Mouse (Mus musculus) liver, adult 2 months (tissue): ENCODE results near the gene Tns2. TPM values are rescaled to one million over a fixed set of nuclear protein-coding genes. Genes with fewer than 3 reads are reported as not detected.

Experiments used
- DNase-seq: peaks from one replicate; pipeline ENCODE4 v3.0.0-alpha.2; 2011; ENCODE audit warnings: low read depth, low spot score; ENCODE audit errors: extremely low read depth
- H3K27ac ChIP-seq: fragments of 200-500 bp; replicated peaks from 2 replicates; pipeline ENCODE4 v1.5.1; 2012; ENCODE audit warnings: low read depth, mild to moderate bottlenecking, control low read depth, inconsistent platforms, low read length; ENCODE audit not compliant: insufficient read depth
- H3K27me3 ChIP-seq: fragments of 200-500 bp; 2 replicates; pipeline ENCODE4 v1.6.1; 2012; ENCODE audit warnings: mild to moderate bottlenecking, moderate library complexity, low read length, inconsistent platforms; ENCODE audit not compliant: control insufficient read depth, insufficient read depth
- H3K36me3 ChIP-seq: fragments of 200-500 bp; 2 replicates; pipeline ENCODE4 v1.6.1; 2012; ENCODE audit warnings: low read length, inconsistent platforms; ENCODE audit not compliant: control insufficient read depth, insufficient read depth
- H3K4me1 ChIP-seq: fragments of 200-500 bp; 2 replicates; pipeline ENCODE4 v1.6.1; 2011; ENCODE audit warnings: low read length; ENCODE audit not compliant: control insufficient read depth, insufficient read depth
- H3K4me3 ChIP-seq: fragments of 200-500 bp; 2 replicates; pipeline ENCODE4 v1.5.1; 2011; ENCODE audit warnings: low read depth, mild to moderate bottlenecking, control low read depth, low read length, moderate library complexity; ENCODE audit not compliant: insufficient read depth
- H3K79me2 ChIP-seq: fragments of 200-500 bp; 2 replicates; pipeline ENCODE4 v1.6.1; 2012; ENCODE audit warnings: inconsistent platforms, mild to moderate bottlenecking, low read length, moderate library complexity; ENCODE audit not compliant: control insufficient read depth, insufficient read depth
- H3K9ac ChIP-seq: fragments of 200-500 bp; 2 replicates; pipeline ENCODE4 v1.6.1; 2012; ENCODE audit warnings: low read depth, mild to moderate bottlenecking, control low read depth, inconsistent platforms, low read length
- CTCF ChIP-seq: fragments of 200-500 bp; IDR thresholded peaks from 2 replicates; pipeline ENCODE4 v1.5.1; 2011; ENCODE audit warnings: low read depth, low read length, control low read depth
- POLR2A ChIP-seq: fragments of 200-500 bp; IDR thresholded peaks from 2 replicates; pipeline ENCODE4 v1.6.1; 2011; ENCODE audit warnings: low read length, control low read depth; ENCODE audit not compliant: insufficient read depth; ENCODE audit errors: extremely low read depth
- WGBS: fragments of 180-500 bp; shearing (Covaris S2); methylation state at CpG from one replicate; pipeline ENCODE4 v1.1.7; 2018; 5-methylcytosine and 5-hydroxymethylcytosine counted together
- polyA plus RNA-seq: library from polyadenylated mRNA; depleted of rRNA; stranded (reverse); fragments of >200 nt; gene quantifications from 2 replicates; pipeline ENCODE4 v1.2.3, GENCODE M21; 2012
- total RNA-seq: library from RNA; depleted of rRNA; stranded (reverse); fragments of >200 nt; gene quantifications from 2 replicates; pipeline ENCODE4 v1.2.3, GENCODE M21; 2014

Tns2 gene
- total and polyA plus RNA-seq, 2 experiments = 21.8 to 35.9 TPM

DNA sequence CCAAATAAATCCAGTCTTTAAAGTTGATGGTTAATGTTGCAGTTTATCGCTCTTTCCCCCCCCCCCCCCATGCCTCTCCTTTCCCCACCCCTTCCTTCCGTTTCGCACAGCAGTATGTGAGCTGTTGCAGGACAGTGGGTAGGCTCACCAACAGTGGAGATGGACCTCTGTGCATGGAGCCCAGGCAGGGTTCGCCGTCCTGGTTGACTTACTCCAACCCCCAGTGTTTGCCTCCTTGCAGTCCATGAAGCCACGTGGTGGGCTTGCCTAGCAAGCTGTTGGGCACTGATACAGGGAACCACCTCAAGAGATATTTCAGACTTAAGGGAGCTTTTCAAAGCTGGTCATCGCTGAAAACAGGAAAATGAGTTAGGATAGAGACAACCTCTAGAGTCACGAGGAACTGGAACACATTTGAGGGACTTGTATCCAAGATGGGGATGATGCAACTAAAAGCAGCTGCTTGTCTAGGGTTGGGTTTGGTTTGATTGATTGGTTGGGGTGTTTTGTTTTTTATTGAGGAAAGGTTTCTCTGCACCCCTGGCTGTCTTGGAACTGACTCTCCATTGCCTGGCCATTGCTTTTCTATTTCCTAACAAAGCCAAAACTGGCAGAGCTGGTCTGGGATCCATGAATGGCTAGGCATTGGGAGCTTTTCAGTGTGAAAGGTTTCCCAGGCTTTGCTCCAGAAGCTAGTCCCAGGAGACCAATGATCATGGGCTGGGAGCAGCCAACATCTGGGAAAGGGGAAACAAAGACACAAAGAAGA, 2.9 kb upstream of the Tns2 start:
- 64% methylated on average over 8 of the region's 8 CpGs for WGBS
- H3K36me3 ChIP-seq = peaks cover 38% of the 10 kb centered on the region
- peak overlapping the region; percentile 43 for H3K27ac ChIP-seq
- H3K4me3 ChIP-seq = no peak overlapping the region
- no peaks in the 10 kb centered on the region for H3K79me2 ChIP-seq
- no peak overlapping the region for H3K9ac ChIP-seq
- DNase-seq = peak; percentile 60
- no peaks in the 10 kb centered on the region for H3K27me3 ChIP-seq
- TF ChIP-seq CTCF (no peak), POLR2A (no peak)
- peaks cover 33% of the 10 kb centered on the region for H3K4me1 ChIP-seq

DNA sequence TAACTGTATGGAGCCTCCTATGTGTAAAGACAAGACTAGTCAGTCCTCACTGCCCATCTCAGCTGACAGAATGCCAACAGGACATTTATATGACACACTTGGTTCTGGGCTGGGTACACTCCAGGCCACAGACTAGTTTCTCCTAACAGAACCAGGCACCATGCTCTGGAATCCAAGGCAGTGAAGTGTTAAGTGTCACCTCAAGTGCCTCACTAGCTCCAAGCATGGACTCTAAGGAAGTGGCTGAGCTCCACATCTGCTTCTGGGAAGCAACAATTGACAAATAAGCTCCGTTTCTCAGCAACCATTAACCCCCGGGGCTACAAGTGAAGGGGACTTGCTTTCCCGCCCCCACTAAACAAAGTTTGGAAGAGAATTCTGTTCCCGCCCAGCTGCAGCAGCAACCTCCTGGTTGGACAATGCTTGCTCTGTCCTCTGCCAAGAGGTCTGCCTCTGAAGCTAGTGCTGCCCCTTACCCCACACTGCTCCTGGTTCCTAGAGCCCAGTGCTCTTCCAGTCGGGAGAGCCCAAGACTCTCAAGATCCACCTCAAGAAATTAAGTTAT, 2.1 kb upstream of the Tns2 start:
- 63% methylated on average over 5 of the region's 5 CpGs for WGBS
- Histone ChIP-seq H3K9ac (no peak overlapping the region), H3K27ac (no peak overlapping the region; the same call in 1 of the 2 replicates), H3K79me2 (no peaks in the 10 kb centered on the region), H3K36me3 (peaks cover 31% of the 10 kb centered on the region), H3K27me3 (no peaks in the 10 kb centered on the region), H3K4me1 (peaks cover 36% of the 10 kb centered on the region), H3K4me3 (no peak overlapping the region)
- DNase-seq = no peak
- TF ChIP-seq POLR2A (no peak), CTCF (no peak)

DNA sequence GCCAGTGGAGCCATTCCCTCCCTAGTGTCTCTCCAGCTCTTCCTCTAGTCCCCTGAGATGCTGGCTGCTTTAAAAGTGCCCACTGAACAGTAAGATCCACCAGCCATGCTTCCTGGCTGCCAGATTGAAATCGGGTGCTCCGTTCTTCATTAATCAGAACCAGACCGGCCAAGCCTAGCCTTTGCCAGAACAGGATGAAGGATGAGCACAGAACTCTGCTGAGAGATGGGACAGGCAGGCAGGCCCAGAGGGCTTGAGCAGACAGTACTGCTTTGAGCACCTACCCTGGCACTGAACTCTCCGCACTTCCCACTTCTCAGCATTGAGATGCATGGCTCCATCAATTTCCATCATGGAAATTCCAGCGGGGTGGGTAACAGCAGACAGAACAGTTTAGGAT, 953 bp upstream of the Tns2 start:
- WGBS = 64% methylated on average over 5 of the region's 5 CpGs
- Histone ChIP-seq H3K4me3 (no peak overlapping the region), H3K27ac (no peak overlapping the region), H3K36me3 (peaks cover 19% of the 10 kb centered on the region), H3K9ac (no peak overlapping the region), H3K79me2 (no peaks in the 10 kb centered on the region), H3K27me3 (no peaks in the 10 kb centered on the region), H3K4me1 (peaks cover 40% of the 10 kb centered on the region)
- TF ChIP-seq POLR2A (no peak), CTCF (no peak)
- no peak for DNase-seq

DNA sequence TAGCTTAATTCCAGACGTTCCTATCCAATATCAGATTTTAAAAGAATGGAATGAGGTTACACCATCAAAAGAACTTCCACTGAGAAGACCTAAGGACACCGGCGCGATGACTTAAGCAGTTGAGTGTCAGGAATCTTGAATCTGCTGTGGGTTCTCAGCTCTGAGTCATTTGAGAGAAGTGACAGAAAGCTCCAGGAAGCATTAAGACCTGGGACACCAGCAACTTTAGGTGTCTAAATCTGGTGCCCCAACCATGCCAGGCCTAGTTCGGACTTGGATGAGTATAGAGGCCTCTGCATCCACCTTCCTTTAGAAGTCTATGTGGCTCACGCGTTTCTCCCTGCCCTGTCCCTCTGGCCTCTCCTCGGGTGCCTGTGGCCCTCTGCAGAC, 447 bp upstream of the Tns2 start:
- peaks cover 40% of the 10 kb centered on the region for H3K4me1 ChIP-seq
- TF ChIP-seq CTCF (no peak), POLR2A (no peak)
- peaks cover 14% of the 10 kb centered on the region for H3K36me3 ChIP-seq
- no peaks in the 10 kb centered on the region for H3K27me3 ChIP-seq
- peak overlapping the region; percentile 85 for H3K4me3 ChIP-seq
- H3K9ac ChIP-seq = peak overlapping the region; percentile 90
- 31% methylated on average over 8 of the region's 8 CpGs for WGBS
- peak overlapping the region; percentile 92 for H3K27ac ChIP-seq
- no peaks in the 10 kb centered on the region for H3K79me2 ChIP-seq
- DNase-seq = no peak

DNA sequence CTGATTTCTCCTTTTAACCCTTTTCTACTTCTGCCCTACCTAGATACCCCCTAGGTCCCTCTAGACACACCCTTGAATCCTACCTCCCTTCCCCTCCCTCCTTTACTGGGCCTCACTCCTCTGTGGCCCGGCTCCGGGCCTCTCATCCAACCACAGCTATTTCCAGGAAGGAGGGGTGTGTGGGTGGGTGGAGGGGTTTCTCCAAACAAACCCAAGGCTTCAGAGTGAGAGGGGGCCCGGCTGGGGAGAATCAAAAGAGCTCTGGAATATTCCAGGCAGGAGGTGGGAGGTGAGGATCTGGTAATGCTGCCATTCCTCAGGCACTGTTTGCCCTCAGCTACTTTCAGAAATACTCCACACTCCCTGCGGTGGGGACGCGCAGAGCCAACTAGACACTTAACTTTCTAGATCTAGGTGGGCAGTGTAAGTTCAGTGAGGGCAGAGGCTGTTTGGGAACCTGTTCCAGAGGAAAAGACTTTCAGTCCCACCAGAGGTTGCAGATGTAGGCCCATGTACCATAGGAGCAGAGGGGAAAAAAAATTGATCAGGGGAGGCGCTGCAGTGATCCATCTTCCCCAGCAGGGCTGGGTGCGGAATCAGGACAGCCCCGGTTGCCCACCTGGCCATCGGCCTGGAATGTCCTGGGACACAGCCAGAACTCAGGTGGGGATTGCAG, 921 bp downstream of the Tns2 start:
- WGBS = 13% methylated on average over 10 of the region's 10 CpGs
- peaks cover 5% of the 10 kb centered on the region; the same call in 1 of the 2 replicates for H3K79me2 ChIP-seq
- peak overlapping the region; percentile 92 for H3K27ac ChIP-seq
- H3K27me3 ChIP-seq = no peaks in the 10 kb centered on the region
- TF ChIP-seq POLR2A (no peak), CTCF (peak; percentile 43)
- peak overlapping the region; percentile 85 for H3K4me3 ChIP-seq
- peaks cover 46% of the 10 kb centered on the region for H3K4me1 ChIP-seq
- peaks cover under 1% of the 10 kb centered on the region; the same call in 1 of the 2 replicates for H3K36me3 ChIP-seq
- peak overlapping the region; percentile 55 for H3K9ac ChIP-seq
- peak; percentile 62 for DNase-seq
